Mouse (Mus musculus) limb, embryonic 12.5 days (tissue): Measurements from ENCODE around the gene Gm43517. TPM values are rescaled to one million over a fixed set of nuclear protein-coding genes. Genes with fewer than 3 reads are reported as not detected.

Experiments used
- ATAC-seq: fragments of 200-750 bp; cut with Nextera tagmentation; 2 replicates; pipeline ENCODE4 v1.8.0; 2017; ENCODE audit warnings: low read depth, moderate TSS enrichment; ENCODE audit not compliant: insufficient number of reproducible peaks, insufficient read depth, low FRiP score, low TSS enrichment
- H3K27ac ChIP-seq: fragments of 300-500 bp; sonication (generic); 2 replicates; pipeline ENCODE4 v1.5.1; 2016; ENCODE audit warnings: mild to moderate bottlenecking, moderate library complexity
- H3K27me3 ChIP-seq: fragments of 300-500 bp; sonication (generic); 2 replicates; pipeline ENCODE4 v1.6.1; 2016; ENCODE audit warnings: mild to moderate bottlenecking, moderate library complexity
- H3K36me3 ChIP-seq: fragments of 300-500 bp; sonication (generic); 2 replicates; pipeline ENCODE4 v1.6.1; 2016; ENCODE audit warnings: mild to moderate bottlenecking, moderate library complexity
- H3K4me1 ChIP-seq: fragments of 300-500 bp; sonication (generic); replicated peaks from 2 replicates; pipeline ENCODE4 v1.6.1; 2016
- H3K4me2 ChIP-seq: fragments of 300-500 bp; sonication (generic); 2 replicates; pipeline ENCODE4 v1.6.1; 2016; ENCODE audit warnings: mild to moderate bottlenecking, moderate library complexity
- H3K4me3 ChIP-seq: fragments of 300-500 bp; sonication (generic); replicated peaks from 2 replicates; pipeline ENCODE4 v1.5.1; 2016; ENCODE audit warnings: mild to moderate bottlenecking
- H3K9ac ChIP-seq: fragments of 300-500 bp; sonication (generic); replicated peaks from 2 replicates; pipeline ENCODE4 v1.6.1; 2016; ENCODE audit warnings: mild to moderate bottlenecking, moderate library complexity
- H3K9me3 ChIP-seq: fragments of 300-500 bp; sonication (generic); 2 replicates; pipeline ENCODE4 v1.6.1; 2016; ENCODE audit warnings: mild to moderate bottlenecking, moderate library complexity
- WGBS: fragments of 180-500 bp; shearing (Covaris S2); methylation state at CpG from one replicate; pipeline ENCODE4 v1.1.7; 2016; 5-methylcytosine and 5-hydroxymethylcytosine counted together
- polyA plus RNA-seq: library from polyadenylated mRNA; unstranded; fragments of >200 nt; fragmentation: Nextera tagmentation; extraction: Ambion mirVana; gene quantifications from 2 replicates; pipeline ENCODE4 v1.2.1, GENCODE M21; 2016

The Gm43517 gene
- polyA plus RNA-seq, 1 experiment from 2014 or later: not detected

GRCm38 (mm10) chr12:49378920-49379319 is 6.1 kb upstream of the Gm43517 start:
- H3K4me1 ChIP-seq: peaks cover 7% of the 10 kb centered on the region
- WGBS: 5% methylated on average over 1 of the region's 1 CpGs

GRCm38 (mm10) chr12:49379446-49379845 is 5.5 kb upstream of the Gm43517 start:
- no peaks in the 10 kb centered on the region for H3K36me3 ChIP-seq
- no peak overlapping the region for H3K4me3 ChIP-seq
- peaks cover 88% of the 10 kb centered on the region for H3K27me3 ChIP-seq
- H3K4me2 ChIP-seq: no peak overlapping the region
- no peak overlapping the region for H3K27ac ChIP-seq
- WGBS: 3% methylated on average over 11 of the region's 11 CpGs
- no peak overlapping the region for H3K9ac ChIP-seq
- no peaks in the 10 kb centered on the region for H3K9me3 ChIP-seq
- no peak for ATAC-seq
- H3K4me1 ChIP-seq: peaks cover 7% of the 10 kb centered on the region

More at GRCm38 (mm10) chr12:49378920-49379319, 6.1 kb upstream of the Gm43517 start:
- H3K27ac ChIP-seq: no peak overlapping the region
- peaks cover 88% of the 10 kb centered on the region for H3K27me3 ChIP-seq
- no peak for ATAC-seq
- H3K9ac ChIP-seq: no peak overlapping the region
- no peaks in the 10 kb centered on the region for H3K36me3 ChIP-seq
- H3K4me3 ChIP-seq: no peak overlapping the region
- no peak overlapping the region for H3K4me2 ChIP-seq
- no peaks in the 10 kb centered on the region for H3K9me3 ChIP-seq

GRCm38 (mm10) chr12:49380442-49380841 is 4.5 kb upstream of the Gm43517 start:
- ATAC-seq: no peak
- Histone ChIP-seq H3K36me3 (no peaks in the 10 kb centered on the region), H3K9me3 (no peaks in the 10 kb centered on the region), H3K27me3 (peaks cover 92% of the 10 kb centered on the region), H3K4me3 (no peak overlapping the region), H3K4me2 (no peak overlapping the region), H3K27ac (no peak overlapping the region), H3K9ac (no peak overlapping the region), H3K4me1 (peaks cover 7% of the 10 kb centered on the region)
- WGBS: 0% methylated on average over 4 of the region's 4 CpGs

GRCm38 (mm10) chr12:49381031-49381525 is 3.9 kb upstream of the Gm43517 start:
- H3K4me2 ChIP-seq: no peak overlapping the region
- H3K36me3 ChIP-seq: no peaks in the 10 kb centered on the region
- no peak for ATAC-seq
- H3K9me3 ChIP-seq: no peaks in the 10 kb centered on the region
- no peak overlapping the region for H3K9ac ChIP-seq
- H3K27ac ChIP-seq: no peak overlapping the region
- H3K27me3 ChIP-seq: peaks cover 92% of the 10 kb centered on the region
- H3K4me3 ChIP-seq: no peak overlapping the region
- peaks cover 7% of the 10 kb centered on the region for H3K4me1 ChIP-seq
- 2% methylated on average over 4 of the region's 4 CpGs for WGBS

- H3K36me3 ChIP-seq: no peaks in the 10 kb centered on the region
- peaks cover 7% of the 10 kb centered on the region for H3K4me1 ChIP-seq
- H3K9ac ChIP-seq: no peak overlapping the region
- no peaks in the 10 kb centered on the region for H3K9me3 ChIP-seq
- no peak overlapping the region for H3K4me2 ChIP-seq
- ATAC-seq: no peak
- no peak overlapping the region for H3K4me3 ChIP-seq
- H3K27me3 ChIP-seq: peaks cover 85% of the 10 kb centered on the region
- under 1% methylated on average over 19 of the region's 19 CpGs for WGBS
- H3K27ac ChIP-seq: no peak overlapping the region
Observed at GRCm38 (mm10) chr12:49381721-49382365, 3.1 kb upstream of the Gm43517 start.

- Histone ChIP-seq H3K4me3 (peak within 1 kb of the TSS; percentile 41), H3K4me2 (peak within 1 kb of the TSS; percentile 60), H3K4me1 (peaks cover 7% of the 10 kb centered on the region), H3K9ac (no peak within 1 kb of the TSS; the same call in 1 of the 2 replicates), H3K9me3 (no peaks in the 10 kb centered on the region), H3K27ac (no peak within 1 kb of the TSS), H3K36me3 (no peaks in the 10 kb centered on the region), H3K27me3 (peaks cover 76% of the 10 kb centered on the region)
- peak; percentile 23; the same call in 1 of the 2 replicates for ATAC-seq
- under 1% methylated on average over 52 of the region's 61 CpGs for WGBS
Observed at GRCm38 (mm10) chr12:49382565-49383520, 2.1 kb upstream of the Gm43517 start, which contains the start of gene Foxg1. Foxg1 (plus strand) TSS chr12:49382660.

- Histone ChIP-seq H3K9me3 (no peaks in the 10 kb centered on the region), H3K4me3 (peak overlapping the region; percentile 41), H3K9ac (no peak overlapping the region; the same call in 1 of the 2 replicates), H3K27me3 (peaks cover 73% of the 10 kb centered on the region), H3K4me2 (peak overlapping the region; percentile 60), H3K4me1 (peaks cover 7% of the 10 kb centered on the region), H3K36me3 (no peaks in the 10 kb centered on the region), H3K27ac (no peak overlapping the region)
- peak; percentile 87 for ATAC-seq
- WGBS: under 1% methylated on average over 45 of the region's 67 CpGs
Observed at GRCm38 (mm10) chr12:49383521-49384133, 1.3 kb upstream of the Gm43517 start.

GRCm38 (mm10) chr12:49384295-49384875 is 589 bp upstream of the Gm43517 start:
- no peak for ATAC-seq
- Histone ChIP-seq H3K4me2 (peak overlapping the region; percentile 60), H3K4me1 (peaks cover 7% of the 10 kb centered on the region), H3K4me3 (peak overlapping the region; percentile 41), H3K36me3 (no peaks in the 10 kb centered on the region), H3K27me3 (peaks cover 66% of the 10 kb centered on the region), H3K9me3 (no peaks in the 10 kb centered on the region), H3K9ac (no peak overlapping the region), H3K27ac (no peak overlapping the region)
- WGBS: under 1% methylated on average over 45 of the region's 66 CpGs

- Histone ChIP-seq H3K27ac (no peak overlapping the region), H3K4me2 (no peak overlapping the region), H3K4me1 (peaks cover 7% of the 10 kb centered on the region), H3K27me3 (peaks cover 64% of the 10 kb centered on the region), H3K9me3 (no peaks in the 10 kb centered on the region), H3K4me3 (0 out of 2 replicates have a peak overlapping the region, but pooled peaks have one; percentile 4), H3K36me3 (no peaks in the 10 kb centered on the region), H3K9ac (no peak overlapping the region)
- ATAC-seq: no peak
- 2% methylated on average over 23 of the region's 23 CpGs for WGBS
Observed at GRCm38 (mm10) chr12:49385631-49385990, 637 bp downstream of the Gm43517 start.

GRCm38 (mm10) chr12:49386081-49386805 is 1.3 kb downstream of the Gm43517 start:
- no peak for ATAC-seq
- Histone ChIP-seq H3K4me1 (peaks cover 9% of the 10 kb centered on the region), H3K9ac (no peak overlapping the region), H3K27me3 (peaks cover 69% of the 10 kb centered on the region), H3K27ac (no peak overlapping the region), H3K4me2 (no peak overlapping the region), H3K4me3 (no peak overlapping the region), H3K9me3 (no peaks in the 10 kb centered on the region), H3K36me3 (no peaks in the 10 kb centered on the region)
- 16% methylated on average over 10 of the region's 10 CpGs for WGBS
